Mouse (Mus musculus): ENCODE measurements at regions not wholly inside any gene's neighbourhood (a gene's known extent, or its start where the extent isn't known, plus 50 kb on each side); places are given as distances from the start of the nearest gene placed in this dataset.

- Histone ChIP-seq H3K27ac (replicated peaks) (no peak overlapping the region), H3K36me3 (no peaks in the 10 kb centered on the region), H3K9me3 (replicated peaks) (0 out of 2 replicates have a peak, but pooled peaks cover 4% of the 10 kb centered on the region), H3K27me3 (ENCODE audit: low read depth, poor library complexity, severe bottlenecking) (no peaks in the 10 kb centered on the region), H3K4me3 (no peak overlapping the region), H3K4me1 (no peaks in the 10 kb centered on the region)
- WGBS = 94% methylated on average over 4 of the region's 4 CpGs
- no peak for DNase-seq (ENCODE audit: low spot score)
These were observed 78.6 kb upstream of the Maf start for GRCm38 (mm10) chr8:115786185-115786584.

- Histone ChIP-seq H3K36me3 (no peaks in the 10 kb centered on the region), H3K9me3 (replicated peaks) (0 out of 2 replicates have a peak, but pooled peaks cover 4% of the 10 kb centered on the region), H3K27me3 (ENCODE audit: low read depth, poor library complexity, severe bottlenecking) (no peaks in the 10 kb centered on the region), H3K27ac (replicated peaks) (no peak overlapping the region), H3K4me1 (no peaks in the 10 kb centered on the region), H3K4me3 (no peak overlapping the region)
- WGBS = 96% methylated on average over 3 of the region's 3 CpGs
- DNase-seq (ENCODE audit: low spot score) = no peak
These were observed 78.2 kb upstream of the Maf start for GRCm38 (mm10) chr8:115785769-115786168.

GRCm38 (mm10) chr8:115783364-115783763 lies 75.8 kb upstream of the Maf start:
- no peaks in the 10 kb centered on the region for H3K27me3 ChIP-seq (ENCODE audit: low read depth, poor library complexity, severe bottlenecking)
- 86% methylated on average over 6 of the region's 6 CpGs for WGBS
- H3K36me3 ChIP-seq = no peaks in the 10 kb centered on the region
- H3K27ac ChIP-seq (replicated peaks) = no peak overlapping the region
- no peak for DNase-seq (ENCODE audit: low spot score)
- 0 out of 2 replicates have a peak, but pooled peaks cover 4% of the 10 kb centered on the region for H3K9me3 ChIP-seq (replicated peaks)
- no peaks in the 10 kb centered on the region for H3K4me1 ChIP-seq
- H3K4me3 ChIP-seq = no peak overlapping the region

- H3K27ac ChIP-seq (replicated peaks) = no peak overlapping the region
- H3K4me1 ChIP-seq = no peaks in the 10 kb centered on the region
- DNase-seq (ENCODE audit: low spot score) = no peak
- 0 out of 2 replicates have a peak, but pooled peaks cover 4% of the 10 kb centered on the region for H3K9me3 ChIP-seq (replicated peaks)
- H3K4me3 ChIP-seq = no peak overlapping the region
- H3K27me3 ChIP-seq (ENCODE audit: low read depth, poor library complexity, severe bottlenecking) = no peaks in the 10 kb centered on the region
- H3K36me3 ChIP-seq = no peaks in the 10 kb centered on the region
- 85% methylated on average over 1 of the region's 1 CpGs for WGBS
These were observed 70.8 kb upstream of the Maf start for GRCm38 (mm10) chr8:115778433-115778832.

- H3K36me3 ChIP-seq = no peaks in the 10 kb centered on the region
- H3K27ac ChIP-seq (replicated peaks) = no peak overlapping the region
- H3K4me1 ChIP-seq = peaks cover 7% of the 10 kb centered on the region
- no peaks in the 10 kb centered on the region for H3K9me3 ChIP-seq (replicated peaks)
- no peaks in the 10 kb centered on the region for H3K27me3 ChIP-seq (ENCODE audit: low read depth, poor library complexity, severe bottlenecking)
- WGBS = 88% methylated on average over 7 of the region's 7 CpGs
- H3K4me3 ChIP-seq = no peak overlapping the region
- DNase-seq (ENCODE audit: low spot score) = no peak
These were observed 63.5 kb upstream of the Maf start for GRCm38 (mm10) chr8:115771060-115771459.

GRCm38 (mm10) chr8:115768631-115769030 lies 61.0 kb upstream of the Maf start:
- Histone ChIP-seq H3K27ac (replicated peaks) (no peak overlapping the region), H3K4me1 (peaks cover 9% of the 10 kb centered on the region), H3K4me3 (no peak overlapping the region), H3K27me3 (ENCODE audit: low read depth, poor library complexity, severe bottlenecking) (no peaks in the 10 kb centered on the region), H3K36me3 (no peaks in the 10 kb centered on the region), H3K9me3 (replicated peaks) (no peaks in the 10 kb centered on the region)
- DNase-seq (ENCODE audit: low spot score) = no peak
- WGBS = 85% methylated on average over 4 of the region's 4 CpGs

- Histone ChIP-seq H3K4me3 (no peak overlapping the region), H3K27me3 (ENCODE audit: low read depth, poor library complexity, severe bottlenecking) (no peaks in the 10 kb centered on the region), H3K36me3 (no peaks in the 10 kb centered on the region), H3K9me3 (replicated peaks) (no peaks in the 10 kb centered on the region), H3K4me1 (peaks cover 9% of the 10 kb centered on the region), H3K27ac (replicated peaks) (peak overlapping the region; percentile 63)
- DNase-seq (ENCODE audit: low spot score) = peak; percentile 20
- WGBS = 21% methylated on average over 9 of the region's 9 CpGs
These were observed 58.8 kb upstream of the Maf start for GRCm38 (mm10) chr8:115766218-115766898.

GRCm38 (mm10) chr8:115764551-115764950 lies 57.0 kb upstream of the Maf start:
- H3K36me3 ChIP-seq = no peaks in the 10 kb centered on the region
- no peaks in the 10 kb centered on the region for H3K27me3 ChIP-seq (ENCODE audit: low read depth, poor library complexity, severe bottlenecking)
- 90% methylated on average over 4 of the region's 4 CpGs for WGBS
- H3K9me3 ChIP-seq (replicated peaks) = no peaks in the 10 kb centered on the region
- H3K4me3 ChIP-seq = no peak overlapping the region
- no peak for DNase-seq (ENCODE audit: low spot score)
- H3K27ac ChIP-seq (replicated peaks) = no peak overlapping the region
- peaks cover 9% of the 10 kb centered on the region for H3K4me1 ChIP-seq

GRCm38 (mm10) chr8:115758011-115758410 lies 50.4 kb upstream of the Maf start:
- Histone ChIP-seq H3K27me3 (ENCODE audit: low read depth, poor library complexity, severe bottlenecking) (no peaks in the 10 kb centered on the region), H3K4me1 (peaks cover 9% of the 10 kb centered on the region), H3K9me3 (replicated peaks) (no peaks in the 10 kb centered on the region), H3K27ac (replicated peaks) (no peak overlapping the region), H3K36me3 (no peaks in the 10 kb centered on the region), H3K4me3 (no peak overlapping the region)
- DNase-seq (ENCODE audit: low spot score) = no peak
- WGBS = 85% methylated on average over 1 of the region's 1 CpGs
